Mouse (Mus musculus) limb, embryonic 14.5 days (tissue): ENCODE results near the gene Cdadc1. TPM values are rescaled to one million over a fixed set of nuclear protein-coding genes. Genes with fewer than 3 reads are reported as not detected.

Experiments used
- ATAC-seq: fragments of 200-750 bp; cut with Nextera tagmentation; 2 replicates; pipeline ENCODE4 v1.8.0; 2017; ENCODE audit warnings: low read depth, moderate number of reproducible peaks, moderate TSS enrichment; ENCODE audit not compliant: low FRiP score
- DNase-seq: peaks from one replicate; pipeline ENCODE4 v3.0.0-alpha.2; 2015; ENCODE audit warnings: low spot score
- H3K27ac ChIP-seq: fragments of 300-500 bp; sonication (generic); replicated peaks from 2 replicates; pipeline ENCODE4 v1.5.1; 2014; ENCODE audit warnings: low read depth, mild to moderate bottlenecking, low read length, moderate library complexity, mixed read lengths
- H3K27me3 ChIP-seq: fragments of 300-500 bp; sonication (generic); 2 replicates; pipeline ENCODE4 v1.6.1; 2014; ENCODE audit warnings: low read length, mixed read lengths; ENCODE audit not compliant: control insufficient read depth, insufficient read depth
- H3K36me3 ChIP-seq: fragments of 300-500 bp; sonication (generic); 2 replicates; pipeline ENCODE4 v1.6.1; 2014; ENCODE audit warnings: mild to moderate bottlenecking, low read length, moderate library complexity, mixed read lengths; ENCODE audit not compliant: control insufficient read depth, insufficient read depth
- H3K4me1 ChIP-seq: fragments of 300-500 bp; sonication (generic); 2 replicates; pipeline ENCODE4 v1.6.1; 2014; ENCODE audit warnings: antibody characterized with exemption, low read length, mixed read lengths; ENCODE audit not compliant: control insufficient read depth, insufficient read depth
- H3K4me2 ChIP-seq: fragments of 300-500 bp; sonication (generic); replicated peaks from 2 replicates; pipeline ENCODE4 v1.6.1; 2014; ENCODE audit warnings: low read depth, mild to moderate bottlenecking, low read length, moderate library complexity; ENCODE audit not compliant: severe bottlenecking
- H3K4me3 ChIP-seq: fragments of 300-500 bp; sonication (generic); replicated peaks from 2 replicates; pipeline ENCODE4 v1.5.1; 2014; ENCODE audit warnings: low read length
- H3K9ac ChIP-seq: fragments of 300-500 bp; sonication (generic); 2 replicates; pipeline ENCODE4 v1.6.1; 2014; ENCODE audit warnings: mild to moderate bottlenecking, low read depth, low read length, moderate library complexity; ENCODE audit not compliant: severe bottlenecking
- H3K9me3 ChIP-seq: fragments of 300-500 bp; sonication (generic); 2 replicates; pipeline ENCODE4 v1.6.1; 2016; ENCODE audit warnings: low read length; ENCODE audit not compliant: control insufficient read depth
- POLR2A ChIP-seq: fragments of 200-500 bp; IDR thresholded peaks from 2 replicates; pipeline ENCODE4 v1.8.0; 2012; ENCODE audit warnings: inconsistent platforms, mild to moderate bottlenecking, moderate library complexity, borderline replicate concordance; ENCODE audit not compliant: insufficient read depth, insufficient read length; ENCODE audit errors: extremely low read depth
- WGBS: fragments of 180-500 bp; shearing (Covaris S2); extraction: QIAGEN DNeasy Blood & Tissue Kit; methylation state at CpG from one replicate; pipeline ENCODE4 v1.1.7; 2014; 5-methylcytosine and 5-hydroxymethylcytosine counted together
- polyA plus RNA-seq, 2 experiments: library from polyadenylated mRNA; depleted of rRNA in 1 of 2; stranded (reverse) in 1 of 2; unstranded in 1 of 2; fragments of >200 nt; fragmentation: Nextera tagmentation in 1 of 2; extraction: Ambion mirVana in 1 of 2; gene quantifications; 2 replicates each; pipeline versions ENCODE4 v1.2.1 to v1.2.3; 2012 to 2014

Gene Cdadc1
- polyA plus RNA-seq, 2 experiments, result 16.2 to 31.5 TPM

DNA sequence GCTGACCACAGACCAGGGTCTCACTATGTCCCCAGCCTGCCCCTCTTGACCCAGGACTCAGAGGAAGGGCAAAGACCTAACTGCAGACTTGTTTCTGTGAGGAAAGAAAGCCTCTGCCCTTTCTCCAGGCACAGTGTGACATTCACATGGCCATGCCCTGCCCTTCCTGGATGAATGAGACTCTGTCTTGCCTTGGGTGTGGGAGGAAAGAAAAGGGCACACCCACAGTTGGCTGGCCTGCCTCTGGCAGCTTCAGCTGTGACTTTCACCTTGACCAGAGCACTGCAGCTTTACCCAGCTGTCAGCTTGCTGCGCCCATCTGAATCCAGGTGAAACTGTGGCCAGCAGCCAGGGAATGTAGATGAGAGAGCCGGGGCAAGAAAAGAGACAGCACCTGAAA, 46.9 kb downstream of the Cdadc1 start:
- H3K4me3 ChIP-seq, result no peak overlapping the region
- H3K27me3 ChIP-seq, result no peaks in the 10 kb centered on the region
- WGBS, result 79% methylated on average over 2 of the region's 2 CpGs
- peaks cover 5% of the 10 kb centered on the region; the same call in 1 of the 2 replicates for H3K4me1 ChIP-seq
- no peak for TF ChIP-seq POLR2A
- no peak for ATAC-seq
- no peaks in the 10 kb centered on the region for H3K36me3 ChIP-seq
- no peaks in the 10 kb centered on the region for H3K9me3 ChIP-seq
- H3K9ac ChIP-seq, result no peak overlapping the region
- DNase-seq, result no peak
- H3K27ac ChIP-seq, result no peak overlapping the region
- H3K4me2 ChIP-seq, result no peak overlapping the region

DNA sequence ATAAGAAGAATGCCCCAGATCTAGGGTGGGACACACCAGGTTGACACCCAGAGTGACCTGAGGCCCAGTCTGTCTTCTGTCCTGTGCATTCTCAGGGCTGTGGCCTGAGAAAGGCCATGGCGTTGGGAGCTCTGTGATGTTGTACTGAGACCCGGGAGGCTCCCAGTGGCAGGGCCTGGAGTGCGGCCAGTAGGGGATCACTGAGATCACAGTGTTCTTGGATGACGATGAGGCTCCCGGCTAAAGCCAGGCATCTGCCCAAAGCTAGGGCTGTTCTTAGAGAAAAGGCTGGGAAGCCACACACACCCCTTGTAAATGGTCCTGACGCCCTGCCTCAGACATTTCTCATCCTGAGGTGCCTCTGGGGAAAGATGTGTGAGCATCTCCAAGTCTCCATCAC, 48.7 kb downstream of the Cdadc1 start:
- Histone ChIP-seq H3K27me3 (no peaks in the 10 kb centered on the region), H3K9me3 (no peaks in the 10 kb centered on the region), H3K4me3 (no peak overlapping the region), H3K4me2 (no peak overlapping the region), H3K27ac (0 out of 2 replicates have a peak overlapping the region, but pooled peaks have one; percentile 22), H3K36me3 (no peaks in the 10 kb centered on the region), H3K9ac (no peak overlapping the region), H3K4me1 (peaks cover 8% of the 10 kb centered on the region; the same call in 1 of the 2 replicates)
- TF ChIP-seq POLR2A, result no peak
- ATAC-seq (no peak), DNase-seq (no peak)
- WGBS, result 72% methylated on average over 6 of the region's 6 CpGs

DNA sequence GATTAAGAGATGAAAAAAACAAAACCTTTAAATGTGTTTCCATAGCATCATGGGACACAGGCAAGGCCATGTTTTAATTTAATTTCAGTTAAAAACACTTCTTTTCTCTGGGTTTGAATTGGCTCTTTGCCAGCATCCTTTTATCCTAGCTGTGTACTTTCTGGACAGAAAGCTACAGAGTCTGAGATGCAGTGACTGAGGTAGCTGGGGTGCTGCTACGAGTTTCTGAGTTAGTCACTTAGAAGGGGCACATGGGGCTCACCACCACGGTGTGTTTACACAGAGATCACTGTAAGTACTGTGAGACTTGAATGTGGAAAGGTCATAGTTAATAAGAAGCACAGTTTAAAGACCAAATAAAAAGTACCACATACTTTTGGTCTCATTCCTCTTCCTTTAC, 49.2 kb downstream of the Cdadc1 start:
- Histone ChIP-seq H3K36me3 (no peaks in the 10 kb centered on the region), H3K9ac (no peak overlapping the region), H3K4me1 (peaks cover 8% of the 10 kb centered on the region; the same call in 1 of the 2 replicates), H3K27ac (no peak overlapping the region), H3K9me3 (no peaks in the 10 kb centered on the region), H3K4me3 (no peak overlapping the region), H3K4me2 (no peak overlapping the region), H3K27me3 (no peaks in the 10 kb centered on the region)
- DNase-seq (no peak), ATAC-seq (no peak)
- TF ChIP-seq POLR2A, result no peak
- WGBS, result 53% methylated on average over 2 of the region's 2 CpGs

DNA sequence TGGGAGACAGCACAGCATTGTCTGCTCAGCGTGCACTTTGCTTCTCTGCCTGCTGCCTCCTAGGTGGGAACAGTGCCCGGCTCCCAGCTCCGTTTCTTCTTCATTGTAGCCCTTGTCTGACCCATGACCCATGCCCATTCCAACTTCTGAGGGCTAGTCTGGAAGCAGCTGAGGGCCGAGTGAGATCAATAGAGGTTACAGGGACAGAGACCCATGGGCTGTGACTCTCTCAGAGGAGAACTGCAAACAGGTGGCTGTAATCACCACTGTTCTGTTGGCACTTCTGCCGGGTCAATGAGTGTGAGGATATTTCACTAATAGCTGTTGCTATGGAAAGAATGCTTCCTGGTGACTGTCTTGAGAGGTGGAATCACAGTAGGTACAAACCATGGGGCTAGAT, 50.2 kb downstream of the Cdadc1 start:
- peaks cover 8% of the 10 kb centered on the region; the same call in 1 of the 2 replicates for H3K4me1 ChIP-seq
- no peak overlapping the region for H3K27ac ChIP-seq
- DNase-seq (no peak), ATAC-seq (no peak)
- H3K9me3 ChIP-seq, result no peaks in the 10 kb centered on the region
- no peaks in the 10 kb centered on the region for H3K27me3 ChIP-seq
- H3K4me2 ChIP-seq, result no peak overlapping the region
- WGBS, result 79% methylated on average over 5 of the region's 5 CpGs
- H3K4me3 ChIP-seq, result no peak overlapping the region
- H3K36me3 ChIP-seq, result no peaks in the 10 kb centered on the region
- no peak overlapping the region for H3K9ac ChIP-seq
- no peak for TF ChIP-seq POLR2A

DNA sequence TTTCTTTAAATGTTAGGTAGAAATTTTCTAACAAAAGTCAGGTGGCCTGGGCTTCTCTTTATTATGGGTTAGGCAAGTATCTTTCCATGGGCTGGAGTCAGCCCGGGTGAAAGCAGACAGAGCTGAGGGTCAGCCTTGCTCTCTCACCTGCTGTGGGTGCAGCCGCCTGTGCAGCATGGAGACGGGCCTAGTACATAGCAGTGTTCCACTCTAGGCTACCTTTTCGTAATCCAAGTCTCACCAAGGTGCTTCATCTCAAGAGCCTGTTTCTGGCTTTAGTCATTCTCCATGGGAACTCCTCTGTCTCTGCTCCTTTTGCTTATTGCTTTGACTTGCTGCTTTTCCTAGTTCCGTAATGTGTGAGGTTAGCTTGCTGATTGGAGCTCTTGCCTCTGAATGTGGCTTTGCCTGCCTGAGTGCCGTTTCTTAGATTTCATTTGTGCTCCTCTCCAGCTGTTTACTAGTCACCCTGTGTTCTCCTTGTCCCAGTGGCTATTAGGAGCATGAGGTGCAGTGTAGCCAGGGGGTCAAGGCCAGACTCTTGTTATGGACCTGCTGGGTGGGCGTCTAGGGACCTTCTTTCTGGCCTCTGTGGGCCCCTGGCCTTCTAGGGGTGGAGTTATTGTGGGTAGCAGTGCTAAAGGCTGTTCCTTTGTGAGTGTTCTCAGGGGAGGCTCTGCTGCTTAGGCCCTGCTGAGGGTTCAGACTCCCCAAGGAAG, 51.4 kb downstream of the Cdadc1 start:
- Histone ChIP-seq H3K36me3 (no peaks in the 10 kb centered on the region), H3K27me3 (no peaks in the 10 kb centered on the region), H3K27ac (no peak overlapping the region), H3K9me3 (no peaks in the 10 kb centered on the region), H3K4me1 (peaks cover 8% of the 10 kb centered on the region; the same call in 1 of the 2 replicates), H3K9ac (no peak overlapping the region), H3K4me2 (no peak overlapping the region), H3K4me3 (no peak overlapping the region)
- ATAC-seq (no peak), DNase-seq (no peak)
- no peak for TF ChIP-seq POLR2A
- 76% methylated on average over 7 of the region's 7 CpGs for WGBS
